Mouse (Mus musculus): Measurements from ENCODE around the gene Cope. TPM values are rescaled to one million over a fixed set of nuclear protein-coding genes. Genes with fewer than 3 reads are reported as not detected.

Cope gene
- total RNA-seq, 2 experiments from 2014 or later, result 160 to 173 TPM

DNA sequence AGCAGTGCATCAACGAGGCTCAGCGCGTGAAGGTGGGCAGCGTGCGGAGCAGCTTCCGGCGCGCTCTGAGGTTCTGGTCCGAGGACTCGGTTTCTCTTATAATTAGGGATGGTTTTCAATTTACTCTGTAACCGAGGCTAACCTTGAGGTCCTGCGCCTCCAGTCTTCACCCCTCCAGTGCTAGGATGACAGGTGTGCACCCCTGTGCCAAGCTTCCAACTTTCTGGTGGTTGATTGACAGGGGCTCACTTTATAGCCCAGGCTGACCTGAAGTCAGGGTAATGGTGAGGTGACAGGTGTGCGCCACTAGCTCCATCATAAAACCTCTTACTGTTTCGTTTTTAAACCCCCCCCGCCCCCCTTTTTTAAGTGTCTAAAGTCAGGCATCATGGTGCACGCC, 583 bp downstream of the Cope start:
- intact Hi-C loops (cut with DNase I), result no loop called here
- DNase-seq, result no peak

DNA sequence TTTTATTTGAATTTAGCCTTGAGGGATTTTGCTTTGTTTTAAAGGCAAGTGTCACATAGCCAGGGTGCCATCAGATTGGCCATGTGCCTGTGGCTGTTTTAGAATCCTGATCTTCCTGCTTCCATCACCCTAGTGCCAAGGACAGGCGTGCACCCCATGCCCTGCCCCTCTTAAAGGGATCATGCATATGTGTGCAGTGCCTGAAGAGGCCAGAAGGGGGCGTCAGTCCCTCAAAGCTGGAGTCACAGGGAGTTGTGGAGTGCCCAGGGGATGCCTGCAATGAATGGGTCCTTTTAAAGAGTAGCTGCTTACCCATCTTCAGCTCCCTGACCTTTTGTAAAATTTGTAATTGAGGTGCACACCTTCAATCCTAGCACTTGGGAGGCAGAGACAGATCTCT, 7.0 kb downstream of the Cope start:
- DNase-seq, result peak in 1 of 2 experiments; percentile 43
- intact Hi-C loops (cut with DNase I), result no loop called here

DNA sequence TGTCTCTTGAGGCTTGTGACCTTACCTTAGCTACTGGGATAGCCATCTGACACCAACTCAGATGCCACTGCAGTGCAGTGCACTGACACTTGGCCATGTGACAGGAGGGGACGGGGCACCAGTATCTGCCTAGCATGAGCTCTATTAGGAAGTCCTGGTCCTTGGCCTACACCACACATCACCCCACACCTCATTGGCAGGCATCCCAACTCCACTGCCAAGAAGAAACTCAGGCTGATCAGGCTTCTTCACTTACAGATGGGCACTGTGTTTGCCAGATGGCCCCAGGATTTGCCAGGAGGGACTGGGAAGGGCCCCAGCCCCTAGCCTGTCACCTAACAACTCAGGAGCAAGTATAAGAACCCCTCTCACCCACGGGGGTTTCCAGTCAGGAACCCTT, 11.1 kb downstream of the Cope start:
- intact Hi-C loops (cut with DNase I), result no loop called here
- DNase-seq, result no peak

DNA sequence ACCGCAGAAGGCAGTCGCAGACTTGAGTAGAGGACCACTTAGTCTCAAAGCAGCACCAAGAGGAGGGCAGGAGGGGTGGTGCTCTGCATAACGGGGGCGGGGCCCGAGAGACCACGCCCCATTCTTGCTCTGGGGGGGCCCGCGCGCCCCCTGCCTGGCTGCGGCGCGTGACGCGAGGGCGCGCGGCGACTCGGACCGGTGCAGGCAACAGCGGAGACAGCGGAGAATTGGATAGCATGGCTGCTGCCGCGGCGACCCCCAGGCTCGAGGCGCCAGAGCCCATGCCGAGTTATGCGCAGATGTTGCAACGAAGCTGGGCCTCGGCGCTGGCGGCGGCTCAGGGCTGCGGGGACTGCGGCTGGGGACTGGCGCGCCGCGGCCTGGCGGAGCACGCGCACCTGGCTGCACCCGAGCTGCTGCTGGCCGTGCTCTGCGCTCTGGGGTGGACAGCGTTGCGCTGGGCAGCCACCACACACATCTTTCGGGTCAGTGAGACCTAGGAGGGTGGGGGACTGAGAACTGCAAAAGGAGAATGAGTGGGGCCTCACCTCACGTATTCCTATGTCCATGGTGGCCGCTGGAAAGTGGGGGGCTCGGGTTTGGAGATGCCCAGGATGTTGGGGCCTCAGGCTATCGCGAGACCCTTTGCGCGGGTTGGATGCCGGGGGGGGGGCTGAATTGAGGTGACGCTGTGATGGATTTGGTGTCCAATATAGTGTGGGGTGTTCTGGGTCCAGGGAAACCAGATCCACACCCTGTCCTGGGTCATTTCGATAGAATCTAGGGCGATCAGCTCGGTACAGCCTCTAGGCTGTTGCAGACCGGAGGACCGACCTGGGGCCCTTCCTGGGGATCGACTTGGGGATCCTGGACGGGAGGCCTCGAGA, 13.5 kb downstream of the Cope start, which contains the start of gene Cers1:
TSS of gene Cers1 (plus strand) at position 152 of the 887 bp plus-strand sequence.
- intact Hi-C loops (cut with DNase I), result loop anchor here (5.0 kb wide), 1 partner anchor 134 kb away; no protein-coding TSS in a partner anchor
- peak; percentile 56 to 69 for DNase-seq

DNA sequence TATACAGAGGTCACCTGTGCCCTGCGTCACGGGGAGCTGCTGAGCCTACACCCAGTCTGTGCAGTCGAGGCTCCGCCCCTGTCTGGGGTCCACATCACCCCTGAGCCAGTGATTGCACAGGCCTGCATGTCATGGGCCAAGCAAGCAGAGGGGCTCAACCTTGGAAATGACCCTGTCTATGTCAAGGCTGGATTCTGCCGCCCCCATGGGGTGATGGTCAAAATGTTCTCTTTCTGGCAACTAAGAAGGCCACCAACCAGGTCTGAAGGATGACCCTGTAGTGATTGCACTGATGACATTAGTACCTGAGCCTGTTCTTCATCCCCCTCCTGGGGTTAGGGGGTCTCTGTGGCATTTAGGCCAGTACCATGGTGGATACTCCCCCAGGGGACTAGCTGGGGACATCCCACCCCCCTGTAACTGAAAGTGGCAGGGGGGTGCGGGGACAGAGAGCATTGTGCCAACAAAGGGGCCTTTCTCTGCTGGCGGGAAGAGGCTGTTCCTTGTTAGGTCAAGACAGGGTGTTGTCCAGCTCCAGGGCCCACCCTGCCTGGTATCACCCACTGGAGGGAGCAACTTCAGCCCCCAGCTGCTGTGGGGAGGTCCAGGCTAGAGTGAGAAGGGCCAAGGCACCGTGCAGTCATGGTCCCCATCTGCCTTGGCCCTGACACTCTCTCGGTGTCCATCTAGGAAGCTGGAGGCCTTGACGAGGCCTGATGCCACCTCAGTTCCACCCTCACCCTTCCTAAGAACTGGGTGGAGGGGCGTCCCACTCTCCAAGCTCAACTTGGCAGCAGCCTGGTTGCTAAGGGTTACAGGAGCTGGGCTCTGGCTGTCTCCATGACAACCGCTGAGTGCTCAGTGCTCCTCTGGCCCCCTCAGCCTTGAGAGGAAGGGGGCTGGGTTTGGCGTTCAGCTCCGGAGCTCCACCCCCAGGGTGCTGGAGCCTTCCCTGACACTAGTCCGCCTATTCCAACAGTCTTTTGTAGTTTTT, 14.5 kb downstream of the Cope start:
- intact Hi-C loops (cut with DNase I), result loop anchor here (5.0 kb wide), 1 partner anchor 135 kb away; no protein-coding TSS in a partner anchor
- peak; percentile 51 to 61 for DNase-seq

DNA sequence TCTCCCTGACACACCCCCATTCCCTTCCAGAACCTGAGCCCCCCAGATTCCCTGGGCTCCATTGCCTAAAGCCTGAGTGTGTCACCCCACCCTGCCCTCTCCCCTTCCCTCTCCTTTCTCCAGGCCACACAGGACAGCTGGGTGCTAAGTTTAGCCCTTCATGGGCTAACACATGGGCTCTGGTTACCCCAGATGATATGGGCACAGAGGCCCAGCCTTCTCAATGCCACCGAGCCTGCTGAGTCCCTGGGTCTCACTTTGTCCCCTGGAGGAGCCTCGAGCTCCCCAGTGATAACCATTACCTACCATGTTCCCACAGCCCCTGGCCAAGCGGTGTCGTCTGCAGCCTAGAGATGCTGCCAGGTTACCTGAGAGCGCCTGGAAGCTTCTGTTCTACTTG, 15.6 kb downstream of the Cope start:
- intact Hi-C loops (cut with DNase I), result loop anchor here (5.0 kb wide), 1 partner anchor 136 kb away; no protein-coding TSS in a partner anchor
- DNase-seq, result no peak

DNA sequence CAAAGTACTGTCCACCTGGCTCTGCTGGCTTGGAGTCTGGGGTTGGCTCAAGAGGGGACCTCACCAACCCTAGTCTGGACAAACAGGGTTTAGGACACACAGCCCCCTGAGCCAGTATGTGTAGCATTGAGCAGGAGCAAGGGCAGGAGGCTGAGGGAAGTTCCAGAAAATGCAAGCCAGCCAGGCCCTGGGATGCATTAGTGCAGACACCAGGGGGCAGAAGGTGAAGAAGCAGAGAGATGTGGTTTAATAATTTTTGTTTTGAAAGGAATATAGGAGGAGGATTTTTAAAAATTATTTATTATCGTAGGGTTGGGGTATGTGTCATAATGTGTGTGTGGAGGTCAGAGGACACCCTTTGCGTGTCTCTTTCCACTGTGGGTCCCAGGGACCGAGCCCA, 21.4 kb downstream of the Cope start:
- no peak for DNase-seq
- intact Hi-C loops (cut with DNase I), result no loop called here

DNA sequence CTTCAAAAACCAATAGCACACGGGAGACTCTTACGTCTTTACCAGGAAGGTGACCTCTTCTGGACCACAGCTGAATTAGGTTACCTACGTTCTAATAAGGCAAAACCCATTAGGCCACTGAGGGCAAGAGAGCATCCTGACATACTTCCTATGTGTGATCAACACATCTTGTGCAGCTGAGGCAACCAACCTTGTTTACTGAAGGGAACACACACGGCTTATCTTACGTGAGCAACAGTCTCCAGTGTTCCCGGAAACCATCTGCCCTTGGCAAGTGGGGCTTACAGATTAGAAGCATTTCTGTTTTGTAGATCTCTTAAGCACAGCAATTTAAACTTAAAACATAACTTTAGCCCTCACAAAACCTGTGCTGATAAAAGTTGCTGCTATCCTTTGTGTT, 25.2 kb downstream of the Cope start:
- DNase-seq, result no peak
- intact Hi-C loops (cut with DNase I), result no loop called here

DNA sequence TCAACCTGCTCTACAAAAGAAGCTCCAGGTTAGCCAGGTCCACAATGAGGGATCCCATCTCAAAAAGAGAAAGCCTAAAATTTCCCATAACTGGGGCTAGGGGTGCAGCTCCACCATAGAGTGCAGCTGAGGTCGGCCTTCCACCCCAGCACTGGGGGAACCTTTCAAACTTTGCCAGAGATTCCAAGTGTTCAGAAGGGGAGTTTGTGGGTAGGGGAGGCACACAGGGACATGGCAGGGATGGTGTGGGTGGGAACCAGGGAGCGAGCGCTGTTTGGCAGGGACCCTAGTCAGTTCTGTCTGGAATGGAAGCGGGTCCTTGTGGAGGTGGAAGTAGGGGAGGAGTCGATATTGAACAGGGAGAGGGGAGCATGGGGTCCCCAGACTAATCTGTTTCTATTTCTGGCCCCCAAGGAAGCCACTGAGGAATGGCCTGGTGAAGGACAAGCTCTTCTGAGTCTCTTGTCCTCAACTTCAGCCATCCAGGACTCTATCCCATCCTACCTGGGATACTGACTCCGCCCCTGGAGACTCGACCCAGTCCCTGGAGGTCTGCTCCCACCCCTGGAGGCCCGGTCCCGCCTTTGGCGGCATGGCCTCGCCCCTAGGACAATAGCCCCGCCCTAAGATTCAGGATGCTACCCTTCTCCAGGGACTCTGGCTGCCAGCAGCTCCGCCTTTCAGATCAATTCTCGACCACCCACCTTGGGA, 27.0 kb downstream of the Cope start, which contains the start of gene Gdf1:
TSS of gene Gdf1 (plus strand) at position 694 of the 711 bp plus-strand sequence.
- intact Hi-C loops (cut with DNase I), result no loop called here

DNA sequence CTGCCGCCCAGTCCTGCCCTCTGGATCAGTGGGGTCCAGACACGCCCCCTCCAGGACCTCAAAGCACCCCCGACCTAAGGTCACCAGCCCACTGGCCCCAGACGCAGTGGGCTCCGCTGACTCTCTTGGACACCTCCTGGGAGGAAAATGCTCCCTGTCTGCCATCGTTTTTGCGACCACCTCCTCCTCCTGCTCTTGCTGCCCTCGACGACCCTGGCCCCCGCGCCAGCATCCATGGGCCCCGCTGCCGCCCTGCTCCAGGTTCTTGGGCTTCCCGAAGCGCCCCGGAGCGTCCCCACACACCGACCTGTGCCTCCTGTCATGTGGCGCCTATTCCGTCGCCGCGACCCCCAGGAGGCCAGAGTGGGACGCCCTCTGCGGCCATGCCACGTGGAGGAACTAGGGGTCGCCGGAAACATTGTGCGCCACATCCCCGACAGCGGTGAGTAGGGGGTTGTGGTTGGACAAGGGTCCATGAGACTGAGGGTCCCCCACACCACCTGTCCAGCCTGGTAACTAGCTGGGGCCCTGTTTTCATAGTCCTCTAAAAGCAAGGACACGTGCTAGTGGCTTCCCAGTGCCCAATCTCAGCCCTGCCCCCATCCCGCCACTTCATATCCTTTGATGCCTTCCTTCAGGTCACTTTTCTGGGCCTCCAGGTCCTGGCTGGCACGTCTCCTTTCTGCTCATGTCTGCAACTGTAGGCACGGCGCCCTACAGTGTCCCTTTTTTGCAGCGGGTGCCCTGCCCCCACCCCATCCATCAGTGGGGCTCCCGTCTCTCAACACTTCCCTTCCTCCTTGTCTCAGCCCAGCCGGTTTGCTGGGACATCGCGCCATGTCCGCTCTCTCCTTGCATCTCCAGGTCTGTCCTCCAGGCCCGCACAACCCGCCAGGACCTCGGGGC, 27.8 kb downstream of the Cope start:
- intact Hi-C loops (cut with DNase I), result no loop called here

More for the DNA sequence above, 27.0 kb downstream of the Cope start, which contains the start of gene Gdf1:
- no peak for DNase-seq

DNA sequence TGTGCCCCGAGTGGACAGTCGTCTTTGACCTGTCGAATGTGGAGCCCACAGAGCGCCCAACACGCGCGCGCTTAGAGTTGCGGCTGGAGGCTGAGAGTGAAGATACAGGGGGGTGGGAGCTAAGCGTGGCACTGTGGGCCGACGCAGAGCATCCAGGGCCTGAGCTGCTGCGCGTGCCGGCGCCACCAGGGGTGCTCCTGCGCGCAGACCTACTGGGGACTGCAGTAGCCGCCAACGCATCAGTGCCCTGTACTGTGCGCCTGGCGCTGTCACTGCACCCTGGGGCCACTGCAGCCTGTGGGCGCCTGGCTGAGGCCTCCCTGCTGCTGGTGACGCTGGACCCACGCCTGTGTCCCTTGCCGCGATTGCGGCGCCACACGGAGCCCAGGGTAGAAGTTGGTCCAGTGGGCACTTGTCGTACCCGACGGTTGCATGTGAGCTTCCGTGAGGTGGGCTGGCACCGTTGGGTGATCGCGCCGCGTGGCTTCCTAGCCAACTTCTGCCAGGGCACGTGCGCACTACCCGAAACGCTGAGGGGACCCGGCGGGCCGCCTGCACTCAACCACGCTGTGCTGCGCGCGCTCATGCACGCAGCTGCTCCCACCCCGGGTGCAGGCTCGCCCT, 28.5 kb downstream of the Cope start:
- intact Hi-C loops (cut with DNase I), result no loop called here
- DNase-seq, result peak; percentile 45 to 58

More for the DNA sequence above, 27.8 kb downstream of the Cope start:
- no peak for DNase-seq

DNA sequence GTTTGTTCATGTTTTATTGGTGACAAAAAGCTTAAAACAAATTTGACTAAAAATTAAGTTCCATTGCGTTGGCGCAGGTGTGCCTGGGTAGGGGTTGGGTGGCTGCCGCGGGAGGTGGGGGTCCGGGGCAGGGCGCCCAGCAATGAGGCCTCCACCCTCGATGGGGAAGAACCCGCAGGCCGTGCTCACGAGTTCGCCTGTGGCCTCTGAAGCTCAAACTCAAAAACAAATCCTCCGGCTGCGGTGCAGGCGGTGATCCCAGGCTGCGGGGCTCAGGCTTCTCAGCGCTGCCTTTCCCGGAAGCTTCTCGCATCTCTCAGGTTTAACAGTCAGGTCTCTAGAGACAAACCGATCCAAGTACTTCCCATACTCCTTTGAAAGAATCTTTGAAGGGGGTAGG, 29.2 kb downstream of the Cope start:
- no peak for DNase-seq
- intact Hi-C loops (cut with DNase I), result no loop called here

DNA sequence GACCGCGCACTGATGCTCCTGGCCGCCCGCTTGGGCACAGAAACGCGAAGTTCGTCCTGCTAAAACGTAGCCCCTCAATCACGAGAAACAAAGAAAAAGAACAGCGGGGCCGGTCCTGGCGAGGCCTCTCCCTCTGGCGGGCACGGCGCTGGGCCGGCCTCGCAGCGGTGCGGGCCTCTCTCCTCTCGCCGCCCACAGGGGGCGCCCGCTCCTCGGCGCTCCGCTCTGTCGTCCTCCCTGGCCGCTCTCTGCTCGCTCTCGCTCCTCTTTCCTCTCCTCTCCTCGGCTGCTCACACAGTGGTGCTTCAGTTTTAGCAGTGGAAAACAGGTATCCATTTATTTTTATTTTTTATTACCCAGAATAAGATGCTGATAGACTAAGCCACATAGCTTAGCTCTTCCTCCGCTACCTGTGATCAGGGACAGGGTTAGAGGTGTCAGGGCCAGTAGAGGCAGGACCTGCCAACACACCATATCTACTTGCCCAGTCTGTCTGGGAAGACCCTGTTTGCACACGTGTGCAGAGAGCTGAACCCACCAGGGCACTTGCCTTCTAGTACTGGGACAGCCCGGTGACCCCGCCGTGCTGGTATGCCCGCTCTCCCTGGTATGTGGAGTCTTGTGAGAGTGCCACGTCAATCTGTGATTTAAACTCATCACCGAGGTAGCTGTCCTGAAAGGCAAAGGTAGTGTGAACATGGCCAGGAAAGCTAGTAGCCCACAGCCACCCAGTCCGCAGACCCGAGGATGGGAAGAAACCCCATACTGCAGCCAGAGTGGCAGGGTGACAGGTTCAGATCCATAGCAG, 30.0 kb downstream of the Cope start:
- intact Hi-C loops (cut with DNase I), result no loop called here
- DNase-seq, result peak; percentile 69 to 78

DNA sequence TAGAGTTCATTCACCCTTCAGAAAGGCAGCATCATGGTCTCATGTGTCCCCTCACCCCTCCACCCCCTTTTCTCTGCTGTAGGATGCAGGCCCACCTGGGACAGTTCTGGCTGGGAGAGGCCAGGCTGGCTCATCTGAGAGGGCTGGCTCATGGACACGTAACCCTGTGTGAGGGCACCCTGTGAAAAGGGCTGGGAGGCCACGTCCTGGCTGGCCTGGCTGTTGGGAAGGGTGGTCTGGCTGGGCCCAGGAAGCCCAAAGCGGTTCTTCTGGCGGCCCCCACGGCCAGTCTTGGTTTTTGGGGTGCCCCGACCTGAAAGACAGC, 30.5 kb downstream of the Cope start:
- DNase-seq, result no peak
- intact Hi-C loops (cut with DNase I), result no loop called here

DNA sequence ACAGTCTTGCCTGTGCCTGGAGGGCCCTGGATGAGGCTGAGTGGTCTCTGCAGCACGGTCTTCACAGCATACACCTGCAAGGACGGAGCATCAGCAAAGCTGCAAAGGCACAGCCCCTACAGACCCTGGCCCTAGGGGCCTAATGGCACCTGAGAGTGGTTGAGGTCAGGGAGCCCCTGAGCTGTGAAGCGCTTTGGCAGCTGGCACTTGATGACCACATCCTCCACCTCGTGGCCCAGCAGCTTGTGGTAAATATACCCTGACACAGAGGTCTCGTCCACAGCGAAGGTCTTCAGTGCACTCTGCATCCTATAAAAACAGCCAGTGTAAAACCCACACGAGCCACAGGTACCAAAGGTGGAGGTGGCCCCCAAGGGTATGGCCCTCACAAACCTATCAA, 36.6 kb downstream of the Cope start:
- no peak for DNase-seq

DNA sequence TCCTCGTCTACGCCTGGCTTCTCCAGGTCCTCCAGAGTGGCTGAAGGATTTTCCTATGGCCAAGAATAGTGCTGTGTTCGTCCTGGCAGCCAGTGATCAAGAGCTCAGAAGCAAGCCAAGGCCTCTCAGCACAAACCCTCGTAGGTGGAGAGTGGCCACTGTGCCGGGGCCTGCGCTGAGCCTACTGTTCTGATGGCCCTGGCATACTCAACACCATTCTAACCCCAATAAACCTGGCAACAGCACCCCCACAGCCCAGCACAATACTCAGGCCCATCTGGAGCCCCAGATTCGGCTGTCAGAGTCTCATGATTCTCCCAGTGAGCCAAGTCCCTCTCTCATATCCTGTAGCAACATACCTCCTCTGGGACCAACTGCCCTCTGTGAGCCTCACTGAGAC, 38.3 kb downstream of the Cope start:
- intact Hi-C loops (cut with DNase I), result no loop called here
- DNase-seq, result no peak

More for the DNA sequence above, 36.6 kb downstream of the Cope start:
- intact Hi-C loops (cut with DNase I), result no loop called here

DNA sequence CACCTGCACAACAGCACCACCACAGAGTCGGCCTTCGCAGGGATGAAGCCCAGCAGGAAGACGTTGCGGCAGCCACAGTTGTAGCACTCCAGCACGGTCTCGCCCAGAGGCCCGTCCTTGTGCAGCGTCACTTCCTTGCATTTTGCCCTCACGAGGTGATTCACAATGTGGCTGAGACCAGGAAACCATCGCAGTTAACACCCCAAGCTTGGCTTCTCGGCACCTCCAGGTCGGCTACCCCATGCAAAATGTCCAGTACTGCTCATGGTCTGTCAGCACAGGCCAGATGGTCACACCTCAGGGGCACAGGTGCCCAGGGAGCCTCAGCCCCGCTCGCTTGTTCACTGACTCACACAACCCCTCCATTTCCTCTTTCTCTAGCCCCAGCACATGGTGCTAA, 39.7 kb downstream of the Cope start:
- DNase-seq, result no peak
- intact Hi-C loops (cut with DNase I), result loop anchor here (2.0 kb wide), 1 partner anchor 163 kb away; no protein-coding TSS in a partner anchor

DNA sequence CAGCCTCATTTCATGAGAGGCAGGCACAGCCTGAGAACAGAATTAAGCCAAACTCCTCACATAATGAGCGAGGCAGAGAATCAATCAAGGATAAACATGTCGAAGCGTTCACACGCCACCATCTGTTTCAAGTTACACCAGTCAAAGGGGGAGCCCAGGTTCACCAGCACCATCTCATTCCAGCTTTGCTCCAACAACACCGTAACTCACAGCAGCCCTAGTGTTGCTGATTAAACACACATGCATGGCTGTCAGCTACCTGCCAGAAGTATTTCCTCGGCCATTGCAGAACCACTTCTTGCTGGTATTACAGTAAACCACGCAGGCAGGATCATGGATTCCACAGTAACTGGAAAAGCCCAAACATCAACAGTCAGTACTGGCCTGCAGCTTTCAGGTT, 40.8 kb downstream of the Cope start:
- intact Hi-C loops (cut with DNase I), result loop anchor here (2.0 kb wide), 1 partner anchor 162 kb away; no protein-coding TSS in a partner anchor
- no peak for DNase-seq

Measured in heart, postnatal 10 days (tissue).